Mouse (Mus musculus) heart, embryonic 12.5 days (tissue): ENCODE data around the gene Pxdn. TPM values are rescaled to one million over a fixed set of nuclear protein-coding genes. Genes with fewer than 3 reads are reported as not detected.
A peak's percentile ranks its signal among the peaks of the same experiment; 100 is the strongest.

Source experiments
- ATAC-seq: fragments of 200-750 bp; cut with Nextera tagmentation; 2 replicates; pipeline ENCODE4 v1.8.0; 2017; ENCODE audit warnings: moderate TSS enrichment, moderate library complexity; ENCODE audit not compliant: insufficient number of reproducible peaks, low FRiP score
- H3K27ac ChIP-seq: fragments of 300-500 bp; sonication (generic); 2 replicates; pipeline ENCODE4 v1.5.1; 2016; ENCODE audit warnings: mild to moderate bottlenecking, moderate library complexity; ENCODE audit not compliant: poor library complexity, severe bottlenecking
- H3K27me3 ChIP-seq: fragments of 300-500 bp; sonication (generic); replicated peaks from 2 replicates; pipeline ENCODE4 v1.6.1; 2016; ENCODE audit warnings: mild to moderate bottlenecking, moderate library complexity
- H3K36me3 ChIP-seq: fragments of 300-500 bp; sonication (generic); 2 replicates; pipeline ENCODE4 v1.6.1; 2016; ENCODE audit warnings: mild to moderate bottlenecking, moderate library complexity
- H3K4me1 ChIP-seq: fragments of 300-500 bp; sonication (generic); replicated peaks from 2 replicates; pipeline ENCODE4 v1.6.1; 2016; ENCODE audit warnings: mild to moderate bottlenecking
- H3K4me2 ChIP-seq: fragments of 300-500 bp; sonication (generic); 2 replicates; pipeline ENCODE4 v1.6.1; 2016; ENCODE audit warnings: mild to moderate bottlenecking, moderate library complexity
- H3K4me3 ChIP-seq: fragments of 300-500 bp; sonication (generic); 2 replicates; pipeline ENCODE4 v1.5.1; 2016; ENCODE audit warnings: mild to moderate bottlenecking
- H3K9ac ChIP-seq: fragments of 300-500 bp; sonication (generic); 2 replicates; pipeline ENCODE4 v1.6.1; 2016; ENCODE audit warnings: mild to moderate bottlenecking, moderate library complexity
- H3K9me3 ChIP-seq: fragments of 300-500 bp; sonication (generic); replicated peaks from 2 replicates; pipeline ENCODE4 v1.6.1; 2016; ENCODE audit warnings: mild to moderate bottlenecking, moderate library complexity
- WGBS: fragments of 180-500 bp; shearing (Covaris S2); methylation state at CpG from one replicate; pipeline ENCODE4 v1.1.7; 2016; 5-methylcytosine and 5-hydroxymethylcytosine counted together
- polyA plus RNA-seq: library from polyadenylated mRNA; unstranded; fragments of >200 nt; fragmentation: Nextera tagmentation; extraction: Ambion mirVana; gene quantifications from 2 replicates; pipeline ENCODE4 v1.2.1, GENCODE M21; 2016

Pxdn gene
- polyA plus RNA-seq: 125 and 131 TPM in 2 replicates

DNA sequence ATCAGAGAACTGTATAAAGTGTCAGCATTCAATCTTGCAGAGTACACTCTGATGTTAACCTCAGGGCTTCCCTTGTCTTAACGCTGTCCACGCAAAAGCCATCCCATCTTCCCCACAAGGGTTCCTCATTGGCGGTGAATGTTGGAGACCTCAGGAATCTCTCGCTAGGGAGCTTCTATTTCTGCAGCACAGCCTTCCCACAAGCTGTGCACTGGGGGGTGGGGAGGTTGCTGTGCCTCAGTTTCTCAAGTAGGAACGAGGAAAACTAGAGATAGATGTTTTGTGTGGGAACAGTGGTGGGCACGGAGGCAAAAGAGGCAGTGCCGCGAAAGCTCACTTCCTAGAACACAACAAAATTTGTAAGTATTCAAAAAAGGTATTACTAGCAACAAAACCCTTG is at the start of gene Pxdn:
Pxdn (plus strand) TSS at position 301 of the 400 bp plus-strand sequence.
- Histone ChIP-seq H3K27me3 (no peaks in the 10 kb centered on the region), H3K36me3 (no peaks in the 10 kb centered on the region), H3K4me3 (peak within 1 kb of the TSS; percentile 98), H3K27ac (peak within 1 kb of the TSS; percentile 90), H3K9ac (peak within 1 kb of the TSS; percentile 98), H3K9me3 (no peaks in the 10 kb centered on the region), H3K4me2 (peak within 1 kb of the TSS; percentile 79), H3K4me1 (peaks cover 47% of the 10 kb centered on the region)
- 32% methylated on average over 8 of the region's 8 CpGs for WGBS
- ATAC-seq: no peak

DNA sequence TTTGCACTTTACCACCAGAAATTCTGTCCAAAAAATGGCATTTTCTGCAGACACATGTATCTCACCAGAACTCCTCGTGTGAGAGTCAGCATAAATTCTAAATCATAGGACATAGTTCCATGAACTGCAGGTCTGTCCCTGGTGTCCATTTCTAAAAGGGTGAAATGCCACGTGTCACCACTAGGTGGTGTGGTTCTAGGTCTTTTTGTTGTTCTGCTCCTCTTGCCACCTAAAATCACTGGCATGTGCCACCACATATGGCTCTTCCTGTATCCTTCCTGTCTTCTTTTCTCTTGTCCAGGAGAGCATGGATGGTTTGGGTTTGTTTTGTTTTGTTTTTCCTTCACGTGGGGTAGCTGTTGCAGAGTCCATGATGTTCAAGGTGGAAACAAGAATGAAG is 42.7 kb upstream of the Pxdn start:
- Histone ChIP-seq H3K9ac (no peak overlapping the region), H3K27me3 (peaks cover 7% of the 10 kb centered on the region; the same call in 1 of the 2 replicates), H3K4me1 (no peaks in the 10 kb centered on the region), H3K9me3 (no peaks in the 10 kb centered on the region), H3K4me2 (no peak overlapping the region), H3K4me3 (no peak overlapping the region), H3K27ac (no peak overlapping the region), H3K36me3 (no peaks in the 10 kb centered on the region)
- no peak for ATAC-seq
- WGBS: 17% methylated on average over 3 of the region's 3 CpGs

DNA sequence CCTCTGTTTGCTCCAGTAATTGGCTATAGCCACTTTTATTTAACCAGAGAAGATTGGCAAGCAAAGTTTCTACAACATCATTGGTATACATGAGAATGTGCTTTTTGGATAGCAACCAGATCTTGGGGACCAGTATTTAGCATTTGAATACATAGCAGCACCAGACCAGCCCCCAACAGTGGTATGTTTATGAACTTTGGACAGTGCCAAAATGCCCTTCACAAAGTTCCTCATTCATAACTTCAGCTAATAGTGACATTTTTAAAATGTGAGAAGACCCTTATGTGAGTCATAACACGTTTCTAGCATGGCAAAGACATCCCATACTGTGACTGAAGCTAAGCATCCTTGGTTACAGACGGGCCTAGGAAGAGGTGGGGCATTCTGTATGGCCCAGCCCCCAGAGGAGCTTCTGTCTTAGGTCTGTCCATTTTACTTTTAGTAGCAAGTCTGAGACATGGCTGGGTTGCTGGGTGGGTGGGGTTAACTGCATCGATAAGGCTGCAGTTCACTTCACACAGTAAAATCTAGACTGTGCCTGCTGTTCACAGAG is 39.8 kb upstream of the Pxdn start:
- H3K36me3 ChIP-seq: no peaks in the 10 kb centered on the region
- peaks cover 7% of the 10 kb centered on the region; the same call in 1 of the 2 replicates for H3K27me3 ChIP-seq
- H3K4me2 ChIP-seq: no peak overlapping the region
- no peak overlapping the region for H3K4me3 ChIP-seq
- 70% methylated on average over 3 of the region's 3 CpGs for WGBS
- no peaks in the 10 kb centered on the region for H3K4me1 ChIP-seq
- H3K9ac ChIP-seq: no peak overlapping the region
- H3K9me3 ChIP-seq: no peaks in the 10 kb centered on the region
- no peak for ATAC-seq
- no peak overlapping the region for H3K27ac ChIP-seq

DNA sequence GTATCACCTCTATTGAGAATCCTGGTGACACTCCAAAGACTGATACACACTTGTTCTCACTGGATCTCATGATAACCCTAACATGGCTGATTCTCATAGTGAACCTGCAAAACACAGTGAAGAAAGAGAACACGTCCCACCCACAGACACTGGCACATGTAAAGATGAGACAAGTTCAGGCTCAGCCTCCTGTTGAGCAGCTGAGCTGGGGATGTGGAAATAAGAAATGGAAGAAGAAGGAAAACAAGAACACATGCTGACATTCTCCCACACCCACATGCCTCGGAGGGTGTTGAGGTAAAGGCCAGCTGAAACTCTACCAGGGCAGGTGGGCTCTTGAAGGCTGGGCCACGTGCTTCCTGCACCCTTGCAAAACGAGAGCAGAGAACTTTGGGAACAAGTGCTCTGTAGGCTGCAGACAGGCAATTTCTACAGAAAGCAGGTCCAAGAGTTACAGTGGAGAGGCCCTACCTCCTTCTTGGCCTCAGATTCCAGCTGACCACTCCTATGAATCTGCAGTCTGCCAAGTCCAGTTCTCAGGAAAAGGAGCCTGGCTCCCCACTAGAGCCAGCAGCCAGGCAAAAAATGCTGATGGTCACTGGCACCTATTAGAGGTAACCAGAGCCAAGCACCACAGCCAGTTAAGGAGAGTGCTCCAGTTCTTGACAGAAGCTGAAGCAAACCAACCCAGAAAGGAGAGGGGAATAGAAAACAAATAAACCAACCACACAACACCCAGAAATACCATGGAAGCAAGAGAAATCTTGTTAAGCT is 33.1 kb upstream of the Pxdn start:
- Histone ChIP-seq H3K9ac (no peak overlapping the region), H3K4me1 (no peaks in the 10 kb centered on the region), H3K27ac (no peak overlapping the region), H3K4me3 (no peak overlapping the region), H3K36me3 (no peaks in the 10 kb centered on the region), H3K9me3 (no peaks in the 10 kb centered on the region), H3K27me3 (no peaks in the 10 kb centered on the region), H3K4me2 (no peak overlapping the region)
- no peak for ATAC-seq
- 73% methylated on average over 4 of the region's 4 CpGs for WGBS

DNA sequence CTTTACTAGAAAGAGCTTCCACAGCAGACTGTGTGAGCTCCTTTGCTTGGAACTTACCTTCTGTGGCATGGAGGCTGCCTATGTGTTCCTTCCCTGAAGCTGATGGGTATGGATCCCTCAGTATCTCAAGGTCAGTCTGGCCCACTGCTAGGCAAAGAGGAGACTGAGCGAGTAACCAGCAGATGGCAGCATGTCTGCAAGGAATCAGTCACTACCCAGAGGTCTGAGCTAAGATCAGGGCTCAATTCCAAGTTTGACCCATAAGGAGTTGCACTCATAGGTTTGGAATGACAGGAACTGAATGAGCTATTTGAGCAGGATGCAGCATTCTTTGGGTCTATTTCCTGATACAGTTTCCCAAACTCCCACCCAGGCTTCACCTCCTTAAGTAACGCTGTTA is 30.4 kb upstream of the Pxdn start:
- Histone ChIP-seq H3K4me1 (no peaks in the 10 kb centered on the region), H3K9ac (no peak overlapping the region), H3K27ac (no peak overlapping the region), H3K4me3 (no peak overlapping the region), H3K9me3 (no peaks in the 10 kb centered on the region), H3K36me3 (no peaks in the 10 kb centered on the region), H3K27me3 (no peaks in the 10 kb centered on the region), H3K4me2 (no peak overlapping the region)
- peak; percentile 74; the same call in 1 of the 2 replicates for ATAC-seq
- WGBS: 24% methylated on average over 2 of the region's 2 CpGs

DNA sequence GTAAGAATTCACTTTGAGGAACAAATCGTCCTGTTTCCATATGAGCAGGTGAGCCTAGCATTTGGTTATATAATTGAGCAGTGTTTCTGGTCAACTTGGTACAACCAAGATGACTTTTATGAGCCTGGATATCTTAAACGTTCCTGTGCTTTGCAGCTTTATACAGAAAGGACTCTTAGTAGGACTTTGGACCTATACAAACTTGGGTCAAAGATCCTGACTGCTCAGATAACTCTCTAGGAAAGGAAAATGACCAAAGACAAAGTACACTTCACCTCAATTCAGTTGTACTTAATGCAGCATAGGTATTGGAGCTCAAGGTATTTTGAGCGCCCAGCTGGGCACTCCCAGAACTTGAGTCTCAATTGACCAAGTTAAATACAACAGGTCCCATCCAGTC is 21.3 kb upstream of the Pxdn start:
- 71% methylated on average over 3 of the region's 3 CpGs for WGBS
- Histone ChIP-seq H3K27me3 (no peaks in the 10 kb centered on the region), H3K4me1 (no peaks in the 10 kb centered on the region), H3K9ac (no peak overlapping the region), H3K9me3 (0 out of 2 replicates have a peak, but pooled peaks cover 5% of the 10 kb centered on the region), H3K4me3 (no peak overlapping the region), H3K4me2 (no peak overlapping the region), H3K36me3 (no peaks in the 10 kb centered on the region), H3K27ac (no peak overlapping the region)
- ATAC-seq: no peak

DNA sequence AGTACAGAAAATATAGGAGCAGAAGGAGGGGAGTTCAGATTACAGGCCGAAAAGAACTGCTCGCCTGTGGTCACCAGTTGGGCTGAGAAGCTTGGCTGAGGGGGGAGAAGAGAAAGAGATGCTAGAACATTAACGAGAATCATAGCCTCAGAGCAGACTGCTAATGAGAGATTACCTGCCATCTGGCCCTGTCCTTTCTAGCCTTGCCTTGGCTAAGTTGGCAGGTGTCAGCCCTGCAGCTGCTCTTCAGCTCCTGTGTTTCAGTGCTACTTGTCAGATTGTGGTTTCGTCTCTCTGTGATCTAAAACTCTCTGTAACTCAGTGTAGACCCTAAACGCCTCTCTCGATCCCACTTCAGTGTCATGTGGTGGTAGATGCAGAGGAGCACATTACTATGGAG is 20.6 kb upstream of the Pxdn start:
- Histone ChIP-seq H3K9ac (no peak overlapping the region), H3K27me3 (no peaks in the 10 kb centered on the region), H3K4me2 (no peak overlapping the region), H3K27ac (no peak overlapping the region), H3K4me1 (no peaks in the 10 kb centered on the region), H3K9me3 (0 out of 2 replicates have a peak, but pooled peaks cover 5% of the 10 kb centered on the region), H3K36me3 (no peaks in the 10 kb centered on the region), H3K4me3 (no peak overlapping the region)
- no peak for ATAC-seq
- 81% methylated on average over 6 of the region's 6 CpGs for WGBS

DNA sequence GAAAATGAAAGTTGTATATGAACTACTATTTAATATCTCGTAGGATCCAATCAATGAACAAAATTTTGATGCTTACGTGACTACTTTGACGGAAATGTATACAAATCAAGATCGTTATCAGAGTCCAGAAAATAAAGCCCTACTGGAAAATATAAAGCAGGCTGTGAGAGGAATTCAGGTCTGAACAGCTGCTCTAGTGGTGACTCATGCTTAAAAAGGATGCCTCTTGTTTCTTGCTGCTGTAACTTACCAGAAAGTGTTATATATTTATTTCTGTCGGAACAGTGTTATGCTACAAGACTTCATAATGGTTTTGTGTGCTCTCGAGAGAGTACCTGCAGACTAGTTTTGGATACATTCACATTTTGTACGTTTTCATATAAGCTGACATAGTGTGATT is 17.1 kb upstream of the Pxdn start:
- no peaks in the 10 kb centered on the region for H3K36me3 ChIP-seq
- WGBS: 77% methylated on average over 7 of the region's 7 CpGs
- no peak overlapping the region for H3K9ac ChIP-seq
- H3K4me2 ChIP-seq: no peak overlapping the region
- no peak overlapping the region for H3K27ac ChIP-seq
- no peak for ATAC-seq
- no peaks in the 10 kb centered on the region for H3K27me3 ChIP-seq
- H3K4me1 ChIP-seq: no peaks in the 10 kb centered on the region
- H3K9me3 ChIP-seq: 0 out of 2 replicates have a peak, but pooled peaks cover 5% of the 10 kb centered on the region
- H3K4me3 ChIP-seq: no peak overlapping the region

DNA sequence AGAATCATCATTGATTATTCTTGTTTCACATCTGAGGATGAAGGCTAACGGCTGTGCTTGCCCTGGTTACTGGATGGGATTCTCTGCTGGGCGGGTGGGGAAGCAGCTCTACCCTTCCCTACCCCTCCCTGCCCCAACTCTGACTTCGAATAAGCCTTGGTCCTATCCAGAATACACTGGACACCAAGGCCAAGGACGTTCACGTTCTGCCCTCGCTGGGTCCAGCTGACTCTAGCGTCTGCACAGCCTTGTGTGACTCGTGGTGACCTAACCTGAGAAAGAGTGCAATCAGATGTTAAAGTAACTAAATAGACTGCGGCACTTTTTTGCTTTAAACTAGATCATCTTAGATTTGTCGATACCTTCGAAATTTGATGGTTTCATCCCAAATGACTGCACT is 15.9 kb upstream of the Pxdn start:
- WGBS: 78% methylated on average over 11 of the region's 11 CpGs

DNA sequence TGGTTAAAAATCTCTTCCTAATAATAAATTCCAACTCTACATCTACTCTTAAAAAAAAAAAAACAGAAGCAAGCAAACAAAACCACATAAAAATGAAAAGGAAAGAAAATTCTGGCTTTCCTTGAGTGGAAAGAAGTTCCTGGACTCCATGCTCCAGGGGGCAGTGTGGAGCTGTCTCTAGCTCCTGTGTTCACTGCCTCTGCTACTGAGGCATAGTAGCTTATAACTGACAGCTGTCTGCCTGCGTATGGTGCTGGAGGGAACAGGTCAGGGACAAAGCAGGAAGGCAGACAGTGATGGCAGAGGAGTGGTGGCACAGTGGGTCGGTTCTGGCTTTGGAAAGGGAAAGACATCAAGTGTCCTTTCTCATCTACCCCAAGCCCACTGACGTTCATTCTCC is 10.5 kb upstream of the Pxdn start:
- ATAC-seq: no peak
- H3K27ac ChIP-seq: no peak overlapping the region
- no peak overlapping the region for H3K9ac ChIP-seq
- H3K9me3 ChIP-seq: no peaks in the 10 kb centered on the region
- WGBS: 46% methylated on average over 3 of the region's 3 CpGs
- H3K4me1 ChIP-seq: peaks cover 14% of the 10 kb centered on the region
- H3K36me3 ChIP-seq: no peaks in the 10 kb centered on the region
- H3K27me3 ChIP-seq: 0 out of 2 replicates have a peak, but pooled peaks cover 5% of the 10 kb centered on the region
- H3K4me3 ChIP-seq: no peak overlapping the region
- H3K4me2 ChIP-seq: no peak overlapping the region

More for the DNA sequence above, 15.9 kb upstream of the Pxdn start:
- no peaks in the 10 kb centered on the region for H3K36me3 ChIP-seq
- H3K4me2 ChIP-seq: no peak overlapping the region
- no peak overlapping the region for H3K27ac ChIP-seq
- ATAC-seq: no peak
- H3K9me3 ChIP-seq: 0 out of 2 replicates have a peak, but pooled peaks cover 5% of the 10 kb centered on the region
- H3K4me1 ChIP-seq: no peaks in the 10 kb centered on the region
- H3K9ac ChIP-seq: no peak overlapping the region
- no peak overlapping the region for H3K4me3 ChIP-seq
- H3K27me3 ChIP-seq: 0 out of 2 replicates have a peak, but pooled peaks cover 5% of the 10 kb centered on the region

DNA sequence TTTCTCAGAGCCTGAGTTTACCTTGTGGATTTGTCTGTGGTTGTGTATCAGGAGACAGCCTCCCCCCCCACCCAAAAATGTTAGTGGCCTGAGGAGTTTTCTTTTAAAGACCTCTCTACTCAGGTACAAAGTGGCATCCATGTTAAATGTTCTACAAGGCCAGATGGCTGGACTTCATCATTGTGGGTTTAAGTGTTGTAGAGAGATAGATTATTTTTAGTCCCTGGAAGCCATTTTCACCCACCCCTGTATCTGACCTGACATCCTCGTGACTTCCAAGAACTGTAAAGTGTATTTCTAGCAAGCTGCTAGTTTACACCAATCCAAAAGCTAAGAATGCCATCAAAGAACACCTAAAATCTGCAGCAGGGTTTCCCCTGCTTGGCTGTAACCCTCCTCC is 6.8 kb upstream of the Pxdn start:
- Histone ChIP-seq H3K4me3 (no peak overlapping the region), H3K4me1 (peaks cover 18% of the 10 kb centered on the region), H3K27me3 (0 out of 2 replicates have a peak, but pooled peaks cover 5% of the 10 kb centered on the region), H3K9ac (no peak overlapping the region), H3K9me3 (no peaks in the 10 kb centered on the region), H3K36me3 (no peaks in the 10 kb centered on the region), H3K4me2 (no peak overlapping the region), H3K27ac (no peak overlapping the region)
- no peak for ATAC-seq
- WGBS: 40% methylated on average over 1 of the region's 1 CpGs
